Mouse (Mus musculus) heart, postnatal 25 days (tissue): ENCODE data around the gene Vmn1r16. TPM values are rescaled to one million over a fixed set of nuclear protein-coding genes. Genes with fewer than 3 reads are reported as not detected.
"Not testable (repeated sequence)": the region's sequence is repeated elsewhere in the genome, so short reads cannot be mapped to it uniquely, and the experiment has no call there.

Experiments
- DNase-seq: peaks from one replicate; pipeline ENCODE4 v3.0.0; 2022; ENCODE audit warnings: low spot score
- intact Hi-C: fragments of 180-260 bp; cut with DNase I; formaldehyde crosslinking; loops from one replicate; pipeline ENCODE4 v1.15.1; 2025
- total RNA-seq, 2 experiments: library from RNA; stranded (reverse); gene quantifications; 2 replicates each; pipeline ENCODE4 v1.2.3; 2021

The Vmn1r16 gene
- not detected for total RNA-seq

GRCm38 (mm10) chr6:57329394-57329793 is at the start of gene Vmn1r16:
Gene Vmn1r16 (minus strand): TSS chr6:57329494.
- intact Hi-C loops: no loop called here
- DNase-seq: no peak

DNA sequence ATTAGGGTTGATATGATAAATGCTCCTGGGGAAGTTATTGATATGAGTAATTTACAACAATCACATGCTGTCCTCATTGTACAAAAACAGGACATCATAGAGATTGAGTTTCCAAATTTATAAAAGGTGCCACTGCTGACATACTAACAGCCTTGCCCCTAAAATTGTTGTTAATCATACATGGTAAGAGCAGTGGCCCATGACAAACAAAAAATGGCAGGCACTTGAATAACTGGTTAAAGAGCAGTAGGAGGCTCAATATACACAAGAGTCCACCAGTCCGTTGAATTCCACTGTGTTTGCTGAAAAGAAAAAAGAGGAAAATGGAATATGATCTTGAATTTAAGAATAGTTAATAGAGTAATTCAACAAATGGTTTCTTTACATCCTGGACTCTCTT is 38.2 kb upstream of the Vmn1r16 start:
- intact Hi-C loops: no loop called here
- DNase-seq: no peak

DNA sequence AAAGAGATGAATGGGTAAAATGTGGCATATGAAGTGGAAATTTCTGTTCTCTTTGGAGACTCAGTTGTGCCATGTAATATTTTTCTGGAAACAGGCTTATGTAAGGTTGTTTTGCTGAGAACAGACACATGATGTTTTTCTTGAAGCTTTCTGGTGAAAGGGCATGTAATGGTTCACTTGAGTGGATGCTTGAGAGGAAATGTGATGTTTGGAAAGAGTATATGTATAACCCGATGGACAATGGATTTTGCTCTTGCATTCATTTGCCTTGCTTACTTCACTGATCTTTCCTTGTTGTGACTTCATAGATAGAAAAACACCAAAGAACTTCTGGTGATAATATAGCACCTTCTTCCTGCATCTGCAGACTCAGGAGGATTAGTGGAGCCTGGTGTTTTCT is 36.6 kb upstream of the Vmn1r16 start:
- intact Hi-C loops, DNase-seq: not testable (repeated sequence)

DNA sequence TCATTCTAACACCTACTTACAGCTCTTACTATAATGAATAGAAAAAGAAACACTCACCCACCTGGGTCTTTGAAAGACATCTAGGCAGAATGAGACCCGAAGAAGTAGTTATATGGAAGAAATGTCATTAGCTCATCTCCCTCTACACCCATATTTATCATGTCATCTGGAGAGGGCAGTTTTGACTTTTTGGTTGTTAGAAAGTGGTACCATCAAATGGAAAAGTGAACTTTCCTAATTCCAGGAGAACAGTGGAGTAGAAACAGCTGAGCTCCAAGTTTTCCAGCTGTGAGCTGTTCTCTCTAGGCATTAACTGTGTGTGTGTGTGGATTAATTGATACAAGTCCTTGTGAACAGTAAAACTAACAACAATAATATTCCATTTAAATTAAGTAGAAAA is 34.3 kb upstream of the Vmn1r16 start, which contains the start of gene Vmn1r17:
Vmn1r17 (minus strand) TSS at position 101 of the 400 bp plus-strand sequence.
- intact Hi-C loops: no loop called here
- DNase-seq: no peak

DNA sequence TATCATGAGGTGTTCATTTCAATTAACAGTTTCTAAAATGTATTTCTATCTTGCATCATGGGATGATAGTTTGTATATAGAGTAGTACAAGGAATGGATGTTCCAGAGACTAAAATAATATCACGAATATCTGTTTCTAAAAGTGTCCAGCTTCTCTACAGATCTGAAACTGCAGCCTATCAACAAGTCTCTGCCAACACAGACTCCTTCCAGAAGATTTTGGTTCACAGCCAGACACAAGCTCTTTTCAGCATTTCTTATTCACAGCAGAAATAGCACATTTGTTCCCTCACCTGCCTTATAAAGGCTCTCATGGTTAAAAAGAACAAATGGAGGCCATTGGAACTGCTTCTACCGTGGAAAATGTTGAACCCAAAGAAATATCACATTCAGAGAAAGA is 27.6 kb upstream of the Vmn1r16 start:
- no peak for DNase-seq

GRCm38 (mm10) chr6:57326176-57326575 is 3.1 kb downstream of the Vmn1r16 start:
- intact Hi-C loops: no loop called here
- no peak for DNase-seq

More for the DNA sequence above, 27.6 kb upstream of the Vmn1r16 start:
- intact Hi-C loops: no loop called here

GRCm38 (mm10) chr6:57278952-57279351 is 50.3 kb downstream of the Vmn1r16 start:
- intact Hi-C loops: no loop called here
- no peak for DNase-seq

- intact Hi-C loops: no loop called here
- DNase-seq: no peak
Observed at GRCm38 (mm10) chr6:57272517-57272916, 56.8 kb downstream of the Vmn1r16 start.

DNA sequence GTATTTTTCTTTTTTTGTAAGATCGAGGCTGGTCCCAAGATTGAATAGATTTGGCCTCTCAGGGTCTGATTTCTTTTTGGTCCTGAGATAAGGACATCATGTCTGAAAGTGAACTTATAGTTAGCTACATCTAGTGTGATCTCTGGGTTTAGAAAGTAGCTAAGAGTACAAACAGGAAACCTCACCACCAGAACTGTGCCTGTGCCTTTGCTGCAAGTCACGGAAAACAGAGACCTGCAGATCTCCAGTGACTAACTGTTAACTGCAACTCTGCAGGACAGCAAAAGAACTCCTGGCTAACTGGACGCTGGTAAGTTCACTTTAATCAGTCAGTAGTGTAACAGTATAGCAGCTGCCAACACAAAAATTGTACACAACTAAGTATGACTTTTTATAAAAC is 57.4 kb downstream of the Vmn1r16 start:
- DNase-seq: no peak
- intact Hi-C loops: no loop called here

Other genes starting within 250 kb of the Vmn1r16 start
- not detected for gene Vmn1r10, start 220.0 kb downstream of the Vmn1r16 start, total RNA-seq
- gene Vmn1r11, start 196.0 kb downstream of the Vmn1r16 start, total RNA-seq: not detected
- not detected for gene Vmn1r12, start 172.6 kb downstream of the Vmn1r16 start, total RNA-seq
- gene Vmn1r13, start 126.2 kb downstream of the Vmn1r16 start, total RNA-seq: not detected
- gene Vmn1r14, start 97.8 kb downstream of the Vmn1r16 start, total RNA-seq: not detected
- not detected for gene Vmn1r15, start 71.5 kb downstream of the Vmn1r16 start, total RNA-seq
- gene Vmn1r17, start 34.2 kb upstream of the Vmn1r16 start, total RNA-seq: not detected
- not detected for gene Vmn1r18, start 66.3 kb upstream of the Vmn1r16 start, total RNA-seq
- gene Vmn1r19, start 74.3 kb upstream of the Vmn1r16 start, total RNA-seq: not detected
- not detected for gene Vmn1r20, start 99.4 kb upstream of the Vmn1r16 start, total RNA-seq
- gene Ppm1k, start 206.0 kb upstream of the Vmn1r16 start, total RNA-seq: 10 to 100 TPM; 69.6 to 79.6 TPM